Mouse (Mus musculus) embryonic facial prominence, embryonic 11.5 days (tissue): ENCODE results near the gene Fezf1. TPM values are rescaled to one million over a fixed set of nuclear protein-coding genes. Genes with fewer than 3 reads are reported as not detected.

Source experiments
- ATAC-seq: fragments of 200-750 bp; cut with Nextera tagmentation; replicated peaks from 2 replicates; pipeline ENCODE4 v1.8.0; 2017; ENCODE audit warnings: low read depth; ENCODE audit not compliant: insufficient number of reproducible peaks, low FRiP score, low TSS enrichment
- DNase-seq: peaks from one replicate; pipeline ENCODE4 v3.0.0-alpha.2; 2015; ENCODE audit warnings: low spot score
- H3K27ac ChIP-seq: fragments of 300-500 bp; sonication (generic); replicated peaks from 2 replicates; pipeline ENCODE4 v1.5.1; 2014; ENCODE audit warnings: mild to moderate bottlenecking, low read depth, low read length, control low read depth
- H3K27me3 ChIP-seq: fragments of 300-500 bp; sonication (generic); 2 replicates; pipeline ENCODE4 v1.6.1; 2014; ENCODE audit warnings: mild to moderate bottlenecking, low read length, moderate library complexity, mixed read lengths; ENCODE audit not compliant: control insufficient read depth, insufficient read depth
- H3K36me3 ChIP-seq: fragments of 300-500 bp; sonication (generic); replicated peaks from 2 replicates; pipeline ENCODE4 v1.6.1; 2014; ENCODE audit warnings: low read depth, mild to moderate bottlenecking, low read length, moderate library complexity, mixed read lengths; ENCODE audit not compliant: control insufficient read depth, insufficient read depth
- H3K4me1 ChIP-seq: fragments of 300-500 bp; sonication (generic); 2 replicates; pipeline ENCODE4 v1.6.1; 2014; ENCODE audit warnings: low read length, mixed read lengths; ENCODE audit not compliant: control insufficient read depth, insufficient read depth
- H3K4me2 ChIP-seq: fragments of 300-500 bp; sonication (generic); 2 replicates; pipeline ENCODE4 v1.6.1; 2014; ENCODE audit warnings: low read depth, mild to moderate bottlenecking, control low read depth, low read length, moderate library complexity
- H3K4me3 ChIP-seq: fragments of 300-500 bp; sonication (generic); 2 replicates; pipeline ENCODE4 v1.5.1; 2014; ENCODE audit warnings: low read depth, low read length, control low read depth
- H3K9ac ChIP-seq: fragments of 300-500 bp; sonication (generic); replicated peaks from 2 replicates; pipeline ENCODE4 v1.6.1; 2014; ENCODE audit warnings: mild to moderate bottlenecking, control low read depth, low read length
- H3K9me3 ChIP-seq: fragments of 300-500 bp; sonication (generic); replicated peaks from 2 replicates; pipeline ENCODE4 v1.6.1; 2016; ENCODE audit warnings: mild to moderate bottlenecking, low read length, inconsistent platforms, mixed read lengths; ENCODE audit not compliant: control insufficient read depth
- WGBS: fragments of 180-500 bp; shearing (Covaris S2); extraction: QIAGEN DNeasy Blood & Tissue Kit; methylation state at CpG from one replicate; pipeline ENCODE4 v1.1.7; 2014; 5-methylcytosine and 5-hydroxymethylcytosine counted together
- polyA plus RNA-seq: library from polyadenylated mRNA; unstranded; fragments of >200 nt; fragmentation: Nextera tagmentation; extraction: Ambion mirVana; gene quantifications from 2 replicates; pipeline ENCODE4 v1.2.1, GENCODE M21; 2014

Gene Fezf1
- polyA plus RNA-seq, 1 experiment from 2014 or later: 6.8 TPM

- Histone ChIP-seq H3K27ac (no peak overlapping the region), H3K27me3 (peaks cover 45% of the 10 kb centered on the region), H3K4me3 (no peak overlapping the region), H3K4me2 (no peak overlapping the region), H3K4me1 (no peaks in the 10 kb centered on the region), H3K9me3 (no peaks in the 10 kb centered on the region), H3K9ac (no peak overlapping the region), H3K36me3 (no peaks in the 10 kb centered on the region)
- WGBS: 2% methylated on average over 9 of the region's 9 CpGs
- ATAC-seq (no peak), DNase-seq (no peak)
Measured at GRCm38 (mm10) chr6:23260738-23261050, 12.5 kb upstream of the Fezf1 start.

GRCm38 (mm10) chr6:23260016-23260737 lies 12.0 kb upstream of the Fezf1 start:
- Histone ChIP-seq H3K27me3 (peaks cover 50% of the 10 kb centered on the region), H3K36me3 (no peaks in the 10 kb centered on the region), H3K9me3 (no peaks in the 10 kb centered on the region), H3K4me2 (no peak overlapping the region), H3K9ac (no peak overlapping the region), H3K4me3 (peak overlapping the region; percentile 14; the same call in 1 of the 2 replicates), H3K27ac (no peak overlapping the region), H3K4me1 (no peaks in the 10 kb centered on the region)
- 2% methylated on average over 34 of the region's 36 CpGs for WGBS
- no peak for ATAC-seq
- DNase-seq: no peak

DNA sequence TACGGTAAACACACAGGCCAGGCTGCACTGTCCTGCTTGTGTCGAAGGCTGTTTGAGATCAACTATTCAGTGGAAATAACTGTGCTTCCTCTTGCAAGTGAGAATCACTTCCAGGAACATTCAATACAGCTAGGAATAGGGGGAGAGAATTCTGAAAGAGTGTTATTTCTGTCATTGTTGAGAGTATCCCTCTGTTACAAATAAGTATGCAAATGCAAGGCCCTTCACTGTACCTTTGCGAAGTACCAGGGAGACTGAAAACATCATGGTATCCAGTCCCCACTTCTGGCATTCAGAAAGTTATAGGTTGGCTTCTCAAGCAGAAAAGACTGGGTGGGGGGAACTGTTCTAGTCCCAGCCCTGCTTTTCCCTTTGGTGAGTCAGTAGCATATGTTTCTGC lies 9.8 kb upstream of the Fezf1 start:
- Histone ChIP-seq H3K27me3 (peaks cover 65% of the 10 kb centered on the region), H3K4me2 (no peak overlapping the region), H3K9ac (no peak overlapping the region), H3K27ac (no peak overlapping the region), H3K9me3 (no peaks in the 10 kb centered on the region), H3K4me1 (0 out of 2 replicates have a peak, but pooled peaks cover 2% of the 10 kb centered on the region), H3K4me3 (no peak overlapping the region), H3K36me3 (no peaks in the 10 kb centered on the region)
- ATAC-seq: no peak
- 21% methylated on average over 3 of the region's 3 CpGs for WGBS
- no peak for DNase-seq

DNA sequence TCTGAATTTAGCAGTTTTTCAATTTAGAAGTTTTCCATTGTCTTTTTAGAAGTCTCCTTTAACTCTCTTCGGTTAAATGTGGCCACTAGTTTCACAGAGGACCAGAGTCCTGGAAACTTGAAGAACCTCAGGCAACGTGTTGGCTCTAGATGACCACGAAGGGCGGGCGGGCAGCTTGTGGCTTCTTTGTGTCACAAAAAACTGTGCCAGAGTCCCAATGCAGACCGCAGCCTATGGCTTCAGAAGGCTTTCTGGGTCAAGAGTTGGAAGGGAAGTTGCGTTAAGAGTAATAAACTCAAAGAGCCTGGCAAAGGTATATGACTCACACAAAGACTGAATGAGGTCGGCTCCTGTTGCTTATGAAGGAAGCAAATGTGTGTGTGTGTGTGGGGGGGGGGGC lies 7.0 kb upstream of the Fezf1 start:
- no peak overlapping the region for H3K4me2 ChIP-seq
- H3K9me3 ChIP-seq: no peaks in the 10 kb centered on the region
- no peaks in the 10 kb centered on the region for H3K36me3 ChIP-seq
- WGBS: 6% methylated on average over 8 of the region's 8 CpGs
- H3K27me3 ChIP-seq: peaks cover 58% of the 10 kb centered on the region
- H3K27ac ChIP-seq: no peak overlapping the region
- no peak overlapping the region for H3K4me3 ChIP-seq
- H3K9ac ChIP-seq: no peak overlapping the region
- DNase-seq (no peak), ATAC-seq (no peak)
- H3K4me1 ChIP-seq: 0 out of 2 replicates have a peak, but pooled peaks cover 2% of the 10 kb centered on the region

GRCm38 (mm10) chr6:23254644-23255043 lies 6.5 kb upstream of the Fezf1 start:
- peak; percentile 11 for DNase-seq
- H3K27ac ChIP-seq: no peak overlapping the region
- H3K4me1 ChIP-seq: 0 out of 2 replicates have a peak, but pooled peaks cover 2% of the 10 kb centered on the region
- no peak overlapping the region for H3K9ac ChIP-seq
- peaks cover 58% of the 10 kb centered on the region for H3K27me3 ChIP-seq
- ATAC-seq: no peak
- no peaks in the 10 kb centered on the region for H3K9me3 ChIP-seq
- no peak overlapping the region for H3K4me2 ChIP-seq
- 3% methylated on average over 11 of the region's 11 CpGs for WGBS
- no peak overlapping the region for H3K4me3 ChIP-seq
- no peaks in the 10 kb centered on the region for H3K36me3 ChIP-seq

DNA sequence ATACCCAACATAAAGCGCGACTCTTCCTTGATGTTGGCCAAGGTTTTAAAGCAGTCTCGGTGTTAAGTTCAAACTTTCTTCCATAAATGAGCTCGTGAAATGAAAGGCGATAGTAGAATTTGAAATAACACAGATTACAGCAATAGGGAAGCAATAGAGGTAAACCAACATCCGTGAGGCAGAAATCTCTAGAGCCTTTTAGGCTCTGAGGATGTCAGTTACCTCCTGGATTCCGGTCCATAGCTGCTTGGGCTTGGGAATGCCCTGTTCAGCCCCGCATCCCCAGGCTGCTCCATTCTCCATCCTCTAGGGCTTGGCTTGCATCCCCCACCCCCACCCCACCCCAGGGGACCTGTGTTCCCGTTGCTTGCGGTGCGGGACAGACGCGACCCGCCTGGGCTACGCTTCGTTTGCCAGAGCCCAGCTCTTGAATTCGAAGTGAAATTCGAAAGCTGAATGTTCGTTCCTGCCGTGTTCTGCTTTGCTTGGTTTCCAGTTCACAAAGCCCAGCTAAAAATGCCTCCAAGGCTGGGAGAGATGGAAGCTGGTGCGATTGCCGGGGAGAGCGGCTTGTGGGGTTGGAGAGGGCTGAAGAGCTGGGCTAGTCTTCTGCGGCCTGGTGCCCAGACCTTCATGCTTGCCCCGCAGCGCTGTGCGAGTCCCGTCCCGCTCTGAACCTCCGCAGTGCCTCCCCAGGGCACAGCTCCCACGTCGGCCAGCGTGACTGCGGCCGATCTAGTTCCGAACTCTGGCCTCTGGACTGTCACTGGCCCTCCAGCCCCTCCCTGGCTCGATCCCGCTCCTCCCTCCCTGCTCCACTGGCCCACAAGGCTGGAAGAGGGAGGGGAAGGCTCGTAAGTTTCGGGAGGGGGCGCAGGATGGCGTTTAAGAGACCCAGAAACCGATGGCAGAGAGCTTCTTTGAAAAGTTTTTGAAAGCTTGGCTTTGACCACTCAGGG lies 5.5 kb upstream of the Fezf1 start:
- DNase-seq: peak; percentile 35
- Histone ChIP-seq H3K27me3 (peaks cover 54% of the 10 kb centered on the region), H3K9me3 (no peaks in the 10 kb centered on the region), H3K9ac (peak overlapping the region; percentile 25; the same call in 1 of the 2 replicates), H3K36me3 (no peaks in the 10 kb centered on the region), H3K4me3 (peak overlapping the region; percentile 18; the same call in 1 of the 2 replicates), H3K4me2 (peak overlapping the region; percentile 25), H3K4me1 (0 out of 2 replicates have a peak, but pooled peaks cover 2% of the 10 kb centered on the region), H3K27ac (no peak overlapping the region)
- peak; percentile 75 for ATAC-seq
- WGBS: under 1% methylated on average over 43 of the region's 43 CpGs

- H3K4me2 ChIP-seq: no peak overlapping the region
- H3K9ac ChIP-seq: no peak overlapping the region
- peaks cover 8% of the 10 kb centered on the region; the same call in 1 of the 2 replicates for H3K4me1 ChIP-seq
Measured at GRCm38 (mm10) chr6:23252196-23253135, 4.3 kb upstream of the Fezf1 start.

More at GRCm38 (mm10) chr6:23252196-23253135, 4.3 kb upstream of the Fezf1 start:
- H3K4me3 ChIP-seq: no peak overlapping the region
- ATAC-seq (no peak), DNase-seq (peak; percentile 50)
- H3K36me3 ChIP-seq: no peaks in the 10 kb centered on the region
- 1% methylated on average over 20 of the region's 20 CpGs for WGBS
- H3K9me3 ChIP-seq: no peaks in the 10 kb centered on the region
- H3K27me3 ChIP-seq: peaks cover 54% of the 10 kb centered on the region
- no peak overlapping the region for H3K27ac ChIP-seq
